Mouse (Mus musculus): ENCODE results near the gene Clec4a3. TPM values are rescaled to one million over a fixed set of nuclear protein-coding genes. Genes with fewer than 3 reads are reported as not detected.
"Not testable (repeated sequence)": the region's sequence is repeated elsewhere in the genome, so short reads cannot be mapped to it uniquely, and the experiment has no call there.

Gene Clec4a3
- total RNA-seq (2021), result 1 to 10 TPM; 2.9 to 3.6 TPM

GRCm38 (mm10) chr6:122952401-122952800 lies at the start of gene Clec4a3:
Gene Clec4a3 (plus strand): TSS chr6:122952515.
- intact Hi-C loops (cut with DNase I), result no loop called here
- no peak for DNase-seq (ENCODE audit: low spot score)

DNA sequence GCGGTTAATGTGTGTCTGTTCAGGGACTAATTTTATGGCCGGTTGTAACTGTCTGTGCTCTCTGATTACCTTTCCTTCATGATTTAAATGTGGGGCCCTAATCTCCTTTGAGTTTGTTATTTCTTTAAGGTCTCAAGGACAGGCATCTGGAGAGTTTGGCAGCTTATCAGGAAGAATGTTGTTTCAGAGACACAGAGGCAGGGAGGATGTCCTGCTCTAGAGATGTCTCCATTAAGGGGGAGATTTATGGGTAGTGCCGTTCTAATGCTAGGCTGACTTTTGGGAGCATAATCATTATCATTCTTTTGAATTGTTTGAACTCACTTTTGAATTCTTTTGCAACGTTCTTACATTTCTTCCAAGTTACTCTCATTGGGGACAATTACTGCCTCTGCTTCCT lies 32.4 kb upstream of the Clec4a3 start:
- DNase-seq (ENCODE audit: low spot score), result no peak
- intact Hi-C loops (cut with DNase I), result no loop called here

DNA sequence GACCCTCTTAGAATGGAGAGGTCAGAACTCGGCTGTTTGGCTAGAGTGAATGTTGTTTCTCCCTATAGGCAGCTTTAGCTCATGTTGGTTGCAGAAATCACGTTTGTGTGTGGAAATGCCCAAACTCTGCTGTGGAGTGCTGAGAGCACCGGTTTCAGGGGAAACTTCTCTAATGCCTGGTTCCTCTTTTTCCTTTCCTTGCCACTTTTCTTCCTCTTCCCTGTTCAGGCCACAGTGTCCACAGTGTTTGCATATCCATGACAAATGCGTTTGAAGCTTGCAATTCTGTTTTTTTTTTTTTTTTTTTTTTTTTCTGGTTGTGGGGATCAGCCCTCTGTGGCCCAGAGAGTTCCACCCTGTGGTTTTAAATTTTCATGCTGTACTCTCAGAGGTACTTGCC lies 30.9 kb upstream of the Clec4a3 start, which contains the start of gene Clec4a1:
Gene Clec4a1 (plus strand): TSS at position 398 of the 400 bp plus-strand sequence.
- intact Hi-C loops (cut with DNase I), result no loop called here
- DNase-seq (ENCODE audit: low spot score), result no peak

DNA sequence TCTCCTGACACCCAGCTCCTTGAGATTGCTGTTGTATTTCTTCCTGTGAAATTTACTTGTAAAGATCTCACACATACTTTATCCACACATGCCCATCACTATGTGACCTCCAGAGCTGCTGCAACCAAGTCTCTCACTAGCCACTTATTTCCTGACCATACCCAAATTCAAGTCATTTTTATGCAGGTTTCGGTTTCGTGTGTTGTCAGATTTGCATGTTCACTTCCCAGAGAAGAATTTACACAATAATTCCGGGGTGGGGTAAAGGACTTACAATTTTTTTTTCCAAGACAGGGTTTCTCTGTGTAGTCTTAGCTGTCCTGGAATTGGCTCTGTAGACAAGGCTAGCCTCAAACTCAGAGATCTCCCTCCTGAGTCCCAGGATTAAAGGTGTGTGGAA lies 17.5 kb upstream of the Clec4a3 start:
- DNase-seq (ENCODE audit: low spot score), result no peak
- intact Hi-C loops (cut with DNase I), result no loop called here

GRCm38 (mm10) chr6:122939618-122940017 lies 12.7 kb upstream of the Clec4a3 start:
- no peak for DNase-seq (ENCODE audit: low spot score)
- intact Hi-C loops (cut with DNase I), result no loop called here

GRCm38 (mm10) chr6:122946760-122947159 lies 5.6 kb upstream of the Clec4a3 start:
- no peak for DNase-seq (ENCODE audit: low spot score)
- intact Hi-C loops (cut with DNase I), result no loop called here

DNA sequence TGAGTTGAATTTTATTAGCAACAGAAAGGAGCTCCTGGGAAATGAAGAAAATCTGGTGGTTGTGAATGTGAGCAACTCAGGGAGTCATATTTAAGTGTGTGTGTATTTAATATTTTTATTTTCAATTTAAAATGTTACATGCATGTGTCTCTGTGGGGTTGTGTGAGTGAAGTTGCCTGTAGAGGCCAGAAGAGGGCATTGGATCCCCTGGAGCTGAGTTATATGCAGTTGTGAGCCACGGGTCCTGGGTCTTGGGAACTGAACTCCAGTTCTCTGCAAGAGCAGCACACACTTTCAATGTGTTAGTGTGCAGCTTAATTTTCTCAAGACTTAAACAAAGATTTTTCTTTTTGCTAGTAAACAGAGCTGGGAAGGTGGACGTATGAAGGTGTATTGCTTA lies 12.2 kb downstream of the Clec4a3 start:
- DNase-seq (ENCODE audit: low spot score), result no peak
- intact Hi-C loops (cut with DNase I), result no loop called here

DNA sequence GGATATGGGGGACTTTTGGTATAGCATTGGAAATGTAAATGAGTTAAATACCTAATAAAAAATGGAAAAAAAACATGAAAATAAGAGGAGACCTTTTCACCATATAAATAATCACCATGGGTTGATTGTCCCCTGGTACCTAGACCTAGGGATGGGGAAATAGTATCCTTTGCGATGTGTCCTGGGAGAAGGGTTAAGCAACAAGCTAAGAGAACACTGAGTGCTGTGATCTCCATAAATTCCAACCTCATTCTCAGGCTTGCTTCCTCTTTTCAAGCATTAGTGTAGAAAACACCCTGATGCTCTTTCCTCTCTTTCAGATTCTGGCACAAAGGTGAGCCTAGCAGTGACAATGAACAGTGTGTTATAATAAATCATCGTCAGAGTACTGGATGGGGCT lies 16.7 kb downstream of the Clec4a3 start:
- intact Hi-C loops (cut with DNase I), result no loop called here
- DNase-seq (ENCODE audit: low spot score), result no peak

DNA sequence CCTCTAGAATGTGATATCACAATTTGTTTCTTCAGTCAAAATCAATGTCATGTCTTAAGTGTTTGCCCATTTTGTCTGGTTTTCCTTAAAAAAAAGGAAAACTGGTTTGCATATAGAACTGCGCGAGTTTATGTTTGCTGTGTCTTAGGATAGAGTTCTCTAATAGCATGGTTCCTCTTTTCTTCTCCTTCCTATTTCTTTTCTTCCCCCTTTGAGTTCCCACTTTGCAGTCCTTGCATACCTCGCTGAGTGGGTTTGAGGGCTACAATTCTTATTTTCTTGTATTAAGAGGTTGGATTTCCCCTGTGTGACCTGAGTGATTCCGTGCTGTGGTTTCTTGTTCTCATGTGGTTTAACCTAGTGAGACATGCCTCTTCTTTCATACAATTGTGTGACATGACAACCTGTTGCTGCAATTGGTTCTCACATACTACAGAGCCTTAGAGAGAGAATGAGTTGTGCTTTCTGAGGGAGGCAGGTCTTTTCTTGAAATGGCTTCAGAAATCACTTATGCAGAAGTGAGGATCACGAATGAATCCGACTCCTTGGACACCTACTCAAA lies 37.6 kb downstream of the Clec4a3 start, which contains the start of gene Clec4a4:
Gene Clec4a4 (plus strand): TSS at position 492 of the 562 bp plus-strand sequence.
- intact Hi-C loops (cut with DNase I), result no loop called here
- no peak for DNase-seq (ENCODE audit: low spot score)

DNA sequence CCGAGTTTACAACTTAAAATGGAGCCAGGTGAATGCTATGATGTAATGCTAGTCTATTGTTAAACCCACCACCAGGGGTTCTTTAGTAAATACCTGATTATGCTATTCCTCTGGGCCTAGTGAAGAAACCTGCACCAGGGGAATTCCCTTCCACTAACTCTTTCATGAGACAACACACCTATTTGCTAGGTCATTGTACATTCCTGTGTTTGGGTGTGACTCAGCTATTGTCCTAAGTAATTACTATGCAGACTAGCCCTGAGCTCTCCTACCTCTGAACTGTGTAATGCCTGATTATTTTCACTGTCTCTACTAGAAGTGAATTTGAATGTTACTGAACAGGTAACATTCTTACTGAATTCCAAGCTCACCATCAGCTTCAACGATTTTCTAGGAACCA lies 52.4 kb downstream of the Clec4a3 start:
- intact Hi-C loops (cut with DNase I); DNase-seq (ENCODE audit: low spot score): not testable (repeated sequence)

DNA sequence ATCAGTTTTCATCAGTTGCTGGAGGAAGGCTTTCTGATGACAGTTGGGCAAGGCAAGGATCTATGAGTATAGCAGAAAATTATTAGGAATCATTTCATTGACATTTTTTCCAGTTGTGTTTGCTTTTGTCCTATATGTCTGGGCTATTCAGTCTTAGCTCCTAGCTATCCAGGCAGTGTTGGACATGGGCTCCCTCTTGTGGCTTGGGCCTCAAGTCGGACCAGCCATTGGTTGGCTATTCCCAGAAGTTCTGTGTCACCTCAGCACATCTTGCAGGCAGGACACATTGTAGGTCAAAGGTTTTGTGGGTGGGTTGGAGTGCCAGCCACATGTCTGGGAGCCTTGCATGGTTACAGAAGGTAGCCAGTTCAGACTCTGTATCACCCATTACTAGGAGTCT lies 53.3 kb downstream of the Clec4a3 start:
- no peak for DNase-seq (ENCODE audit: low spot score)
- intact Hi-C loops (cut with DNase I), result no loop called here

Other genes with a start within 250 kb of the Clec4a3 start
- gene Nanog, start 245.0 kb upstream of the Clec4a3 start, total RNA-seq (2021), result not detected
- gene Slc2a3, start 150.9 kb upstream of the Clec4a3 start, total RNA-seq (2021), result 1 to 10 TPM; 1.8 to 2.2 TPM
- 10 to 100 TPM; 31.8 to 37.0 TPM for gene Foxj2, start 132.6 kb upstream of the Clec4a3 start, total RNA-seq (2021)
- 1 to 10 TPM; 2.9 to 3.3 TPM for gene C3ar1, start 96.4 kb upstream of the Clec4a3 start, total RNA-seq (2021)
- gene Necap1, start 78.0 kb upstream of the Clec4a3 start, total RNA-seq (2021), result 10 to 100 TPM; 22.1 to 24.9 TPM
- gene Clec4a1, start 30.7 kb upstream of the Clec4a3 start, total RNA-seq (2021), result 1 to 10 TPM; 3.6 to 4.7 TPM
- gene Clec4a4, start 37.9 kb downstream of the Clec4a3 start, total RNA-seq (2021), result not detected
- not detected for gene Clec4b1, start 97.4 kb downstream of the Clec4a3 start, total RNA-seq (2021)
- 1 to 10 TPM; 2.7 TPM for gene Clec4a2, start 153.9 kb downstream of the Clec4a3 start, total RNA-seq (2021)
- gene Clec4b2, start 220.4 kb downstream of the Clec4a3 start, total RNA-seq (2021), result not detected

All from heart, postnatal 25 days (tissue).